Comparison of ENCODE assay signal across 9 mouse cellular contexts in the genomic region with DNA sequence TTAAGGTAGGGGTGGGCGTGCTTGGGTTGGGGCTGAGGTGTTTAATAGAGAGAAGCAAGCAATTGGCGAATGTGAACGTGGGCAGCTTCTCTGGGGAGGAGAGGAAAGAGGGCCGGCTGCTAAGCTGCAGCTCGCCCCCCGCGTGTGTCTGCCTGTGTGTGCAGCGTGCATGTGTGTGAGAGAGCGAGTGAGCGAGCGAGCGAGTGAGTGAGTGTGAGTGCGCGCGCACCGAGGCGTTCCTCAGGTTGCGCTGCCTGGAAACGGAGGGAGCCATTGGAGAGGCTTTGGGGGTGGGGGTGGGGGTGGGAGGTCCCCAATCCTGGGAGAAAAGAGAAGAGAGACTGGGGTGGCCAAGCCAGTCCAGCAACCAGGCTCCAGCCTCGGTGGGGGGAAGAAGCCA.
DNase-seq lines count a peak whose midpoint lies in the region; ATAC-seq and TF ChIP-seq lines count a peak whose summit lies in the region.
"Had no signal": no experiment of that assay in that cellular context is flagged by ENCODE, and none has a peak within 500 bp of the region (broad histone marks: within the 10 kb centered on the region; RNA-seq: fewer than 3 reads in every experiment).

No protein-coding gene starts in this region.

- TF ChIP-seq EP300 in ES-Bruce4 (IDR thresholded peaks at IDR 0.05; ENCODE audit: insufficient read depth, low read depth, low read length): no peak

- WGBS in forebrain, embryonic 15.5 days: 1% methylated on average over 20 of the region's 20 CpGs

- ATAC-seq in cerebellum, adult (ENCODE audit: insufficient number of reproducible peaks, low FRiP score, low TSS enrichment): no peak
- ATAC-seq in forebrain, embryonic 15.5 days (replicated peaks): peak; percentile 39
- no peak for ATAC-seq in granulocyte monocyte progenitor cell, adult 5-6 weeks (replicated peaks; ENCODE audit: poor library complexity, severe bottlenecking)

- no peaks in the 10 kb centered on the region for H3K9me3 ChIP-seq in ES-Bruce4 (replicated peaks; ENCODE audit: control insufficient read depth, insufficient read depth, low read length, poor library complexity, severe bottlenecking)
- H3K9me3 ChIP-seq in forebrain, embryonic 15.5 days: no peaks in the 10 kb centered on the region

- DNase-seq in cerebellum, postnatal 10 days: peak; percentile 69 to 70
- DNase-seq in left cerebral cortex, postnatal 10 days (ENCODE audit: extremely low spot score in 1 of 2, low spot score in 2 of 2): peak; percentile 52 to 77
- DNase-seq in right cerebral cortex, adult 18-20 months: peak; percentile 62
- no peak for DNase-seq in MN1 (ENCODE audit: low spot score)

- no peak for TF ChIP-seq POLR2A in ES-Bruce4 (IDR thresholded peaks at IDR 0.05; ENCODE audit: insufficient read depth, low read length)

- peaks cover 16% of the 10 kb centered on the region for H3K27me3 ChIP-seq in ES-Bruce4 (ENCODE audit: control insufficient read depth, insufficient read depth, low read length, poor library complexity, severe bottlenecking)
- peaks cover 35% of the 10 kb centered on the region for H3K27me3 ChIP-seq in forebrain, embryonic 15.5 days

- intact Hi-C loops in left cerebral cortex, postnatal 10 days (cut with DNase I): loop anchor here (5.0 to 10.0 kb wide), 2 partner anchors 356 to 404 kb away; no protein-coding TSS in a partner anchor

- H3K27ac ChIP-seq in ES-Bruce4 (ENCODE audit: insufficient read depth, low read length): no peak overlapping the region
- H3K27ac ChIP-seq in forebrain, embryonic 15.5 days (replicated peaks): peak overlapping the region; percentile 31; the same call in 1 of the 2 replicates

- peak overlapping the region; percentile 16 for H3K9ac ChIP-seq in ES-Bruce4 (ENCODE audit: low read depth, poor library complexity, severe bottlenecking)
- H3K9ac ChIP-seq in forebrain, embryonic 15.5 days (replicated peaks): peak overlapping the region; percentile 58

- TF ChIP-seq CTCF in ES-Bruce4 (IDR thresholded peaks at IDR 0.05; ENCODE audit: low read depth, low read length): no peak

- H3K4me3 ChIP-seq in ES-Bruce4 (ENCODE audit: low read depth, low read length): peak overlapping the region; percentile 32
- peak overlapping the region; percentile 53 for H3K4me3 ChIP-seq in forebrain, embryonic 15.5 days
- H3K4me3 ChIP-seq: myocyte had no signal

- no peaks in the 10 kb centered on the region for H3K4me1 ChIP-seq in ES-Bruce4 (ENCODE audit: control insufficient read depth, insufficient read depth, low read length)
- peaks cover 24% of the 10 kb centered on the region for H3K4me1 ChIP-seq in forebrain, embryonic 15.5 days

- H3K4me2 ChIP-seq in forebrain, embryonic 15.5 days (replicated peaks): peak overlapping the region; percentile 97

- no peaks in the 10 kb centered on the region for H3K36me3 ChIP-seq in ES-Bruce4 (ENCODE audit: control insufficient read depth, insufficient read depth, low read length, poor library complexity, severe bottlenecking)
- H3K36me3 ChIP-seq in forebrain, embryonic 15.5 days: no peaks in the 10 kb centered on the region
